Comparison of ENCODE assay signal across 12 mouse cellular contexts in the genomic region with DNA sequence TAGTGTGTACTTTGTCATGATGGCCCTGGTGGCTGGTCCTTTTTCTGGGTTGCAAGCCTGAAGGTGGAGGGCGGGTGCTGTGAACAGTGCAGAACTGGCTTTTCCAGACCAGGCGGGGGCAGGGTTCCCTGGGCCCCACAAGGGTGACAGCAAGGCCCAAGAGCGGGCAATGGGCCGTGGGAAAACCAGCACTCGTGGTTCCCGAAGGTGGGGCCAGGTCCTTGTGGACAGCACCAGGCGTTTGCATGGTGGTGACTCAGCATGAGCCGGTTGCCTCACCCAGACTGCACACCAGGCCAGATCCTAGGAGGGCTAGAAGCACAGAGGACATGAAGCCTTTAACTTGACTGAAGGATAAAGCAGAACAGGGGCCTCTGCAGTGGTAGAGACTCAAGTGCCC. TPM values are rescaled to one million over a fixed set of nuclear protein-coding genes. Genes with fewer than 3 reads are reported as not detected.
DNase-seq lines count a peak whose midpoint lies in the region; ATAC-seq and TF ChIP-seq lines count a peak whose summit lies in the region.
"Had no signal": no experiment of that assay in that cellular context is flagged by ENCODE, and none has a peak within 500 bp of the region (broad histone marks: within the 10 kb centered on the region; RNA-seq: fewer than 3 reads in every experiment).

No protein-coding gene starts in this region.

- no peak overlapping the region for H3K4me2 ChIP-seq in heart, embryonic 12.5 days
- no peak overlapping the region for H3K4me2 ChIP-seq in heart, embryonic 11.5 days
- H3K4me2 ChIP-seq in embryonic facial prominence, embryonic 15.5 days (replicated peaks): no peak overlapping the region
- H3K4me2 ChIP-seq: hindbrain, embryonic 15.5 days; liver, embryonic 15.5 days had no signal

- no peaks in the 10 kb centered on the region for H3K9me3 ChIP-seq in heart, embryonic 12.5 days (replicated peaks)
- no peaks in the 10 kb centered on the region for H3K9me3 ChIP-seq in heart, embryonic 11.5 days (replicated peaks; ENCODE audit: control insufficient read depth, low read length)
- no peaks in the 10 kb centered on the region for H3K9me3 ChIP-seq in embryonic facial prominence, embryonic 15.5 days (replicated peaks)
- H3K9me3 ChIP-seq: hindbrain, embryonic 15.5 days; liver, embryonic 15.5 days had no signal

- no peak overlapping the region for H3K27ac ChIP-seq in heart, embryonic 12.5 days (ENCODE audit: poor library complexity, severe bottlenecking)
- no peak overlapping the region for H3K27ac ChIP-seq in heart, embryonic 11.5 days (ENCODE audit: low read depth, low read length)
- peak overlapping the region; percentile 8 for H3K27ac ChIP-seq in embryonic facial prominence, embryonic 15.5 days (replicated peaks)
- H3K27ac ChIP-seq: hindbrain, embryonic 15.5 days; liver, embryonic 15.5 days had no signal

- no peak overlapping the region for H3ac ChIP-seq in C2C12 (ENCODE audit: control insufficient read depth, insufficient read length, low read depth)

- WGBS in heart, embryonic 12.5 days: 59% methylated on average over 8 of the region's 8 CpGs
- WGBS in heart, embryonic 11.5 days (ENCODE audit: insufficient replicate concordance): 60% methylated on average over 8 of the region's 8 CpGs
- WGBS in embryonic facial prominence, embryonic 15.5 days: 54% methylated on average over 8 of the region's 8 CpGs

- DNase-seq in lung, postnatal 10 days: peak; percentile 25
- no peak for DNase-seq in thymus, postnatal 4 days
- DNase-seq in cerebellum, adult 8-10 months: no peak
- DNase-seq in cerebellum, adult 9-11 months: no peak
- DNase-seq: cerebellum, postnatal 14 days had no signal

- 0 out of 2 replicates have a peak overlapping the region, but pooled peaks have one; percentile 20 for H3K9ac ChIP-seq in heart, embryonic 12.5 days
- H3K9ac ChIP-seq in heart, embryonic 11.5 days (ENCODE audit: low read depth, low read length): no peak overlapping the region
- no peak overlapping the region for H3K9ac ChIP-seq in embryonic facial prominence, embryonic 15.5 days
- H3K9ac ChIP-seq: hindbrain, embryonic 15.5 days; liver, embryonic 15.5 days had no signal

- no peaks in the 10 kb centered on the region for H3K79me2 ChIP-seq in C2C12 (ENCODE audit: control insufficient read depth, insufficient read depth)

- H3K4me1 ChIP-seq in heart, embryonic 12.5 days (replicated peaks): peaks cover 41% of the 10 kb centered on the region
- H3K4me1 ChIP-seq in heart, embryonic 11.5 days (ENCODE audit: control insufficient read depth, insufficient read depth, low read length): peaks cover 16% of the 10 kb centered on the region
- peaks cover 57% of the 10 kb centered on the region for H3K4me1 ChIP-seq in embryonic facial prominence, embryonic 15.5 days

- no peaks in the 10 kb centered on the region for H3K79me3 ChIP-seq in C2C12 (ENCODE audit: low read depth)

- ATAC-seq in heart, embryonic 12.5 days (ENCODE audit: insufficient number of reproducible peaks, low FRiP score): no peak
- ATAC-seq in heart, embryonic 11.5 days (replicated peaks; ENCODE audit: insufficient number of reproducible peaks, low FRiP score, low TSS enrichment): no peak
- ATAC-seq in embryonic facial prominence, embryonic 15.5 days (ENCODE audit: insufficient number of reproducible peaks, low FRiP score, low TSS enrichment, low read depth): no peak

- no peaks in the 10 kb centered on the region for H3K36me3 ChIP-seq in heart, embryonic 12.5 days
- no peaks in the 10 kb centered on the region for H3K36me3 ChIP-seq in heart, embryonic 11.5 days (ENCODE audit: control insufficient read depth, insufficient read depth, low read length)
- H3K36me3 ChIP-seq in C2C12 (ENCODE audit: control insufficient read depth, insufficient read depth): no peaks in the 10 kb centered on the region
- no peaks in the 10 kb centered on the region for H3K36me3 ChIP-seq in embryonic facial prominence, embryonic 15.5 days
- H3K36me3 ChIP-seq: hindbrain, embryonic 15.5 days; liver, embryonic 15.5 days had no signal

- no peak for TF ChIP-seq CTCF in C2C12 (IDR thresholded peaks at IDR 0.05; ENCODE audit: control insufficient read depth, insufficient read depth, insufficient read length)

- H3K27me3 ChIP-seq in heart, embryonic 12.5 days (replicated peaks): peaks cover 29% of the 10 kb centered on the region
- H3K27me3 ChIP-seq in heart, embryonic 11.5 days (ENCODE audit: control insufficient read depth, insufficient read depth, low read length): peaks cover 13% of the 10 kb centered on the region; the same call in 1 of the 2 replicates
- H3K27me3 ChIP-seq in C2C12 (ENCODE audit: control insufficient read depth, insufficient read depth, insufficient read length): no peaks in the 10 kb centered on the region
- peaks cover 16% of the 10 kb centered on the region for H3K27me3 ChIP-seq in embryonic facial prominence, embryonic 15.5 days
- H3K27me3 ChIP-seq: hindbrain, embryonic 15.5 days had no signal

- no peak overlapping the region for H3K4me3 ChIP-seq in heart, embryonic 12.5 days
- no peak overlapping the region for H3K4me3 ChIP-seq in heart, embryonic 11.5 days (ENCODE audit: low read depth, low read length)
- no peak overlapping the region for H3K4me3 ChIP-seq in C2C12 (ENCODE audit: insufficient read depth, poor library complexity, severe bottlenecking)
- no peak overlapping the region for H3K4me3 ChIP-seq in embryonic facial prominence, embryonic 15.5 days (replicated peaks)
- H3K4me3 ChIP-seq: erythroblast, embryonic 14.5 days; hindbrain, embryonic 15.5 days; liver, embryonic 15.5 days had no signal

TF ChIP-seq in C2C12, 6 proteins besides CTCF, POLR2A, EP300 and RAD21:
- TF ChIP-seq MAX (IDR thresholded peaks at IDR 0.05) (peak; percentile 75), FOSL1 (IDR thresholded peaks at IDR 0.05; ENCODE audit: insufficient read depth, low read length, poor library complexity, severe bottlenecking) (peak; percentile 22), CEBPB (IDR thresholded peaks at IDR 0.05; ENCODE audit: low read depth) (peak; percentile 79), MYOD1 (IDR thresholded peaks at IDR 0.05; ENCODE audit: control insufficient read depth, insufficient read length, low read depth) (no peak), USF1 (IDR thresholded peaks at IDR 0.05; ENCODE audit: low read depth) (no peak), MYOG (IDR thresholded peaks at IDR 0.05; ENCODE audit: control insufficient read depth, extremely low read depth, insufficient read length) (no peak)

RNA-seq across cellular contexts. Expression of a gene that starts 7.9 kb away (rescaled TPM):
- polyA plus RNA-seq in heart, embryonic 12.5 days (2016; fragmentation: Nextera tagmentation; extraction: Ambion mirVana): 10.8 and 12.8 TPM in 2 replicates
- polyA plus RNA-seq in heart, embryonic 11.5 days (2014; fragmentation: Nextera tagmentation; extraction: Ambion mirVana): 4.5 and 4.8 TPM in 2 replicates
- polyA plus RNA-seq in C2C12 (2012; fragmentation: generic; extraction: Trizol): 0.56 TPM
- 26.8 and 26.9 TPM in 2 replicates for polyA plus RNA-seq in embryonic facial prominence, embryonic 15.5 days (2015; fragmentation: Nextera tagmentation; extraction: Ambion mirVana)

RNA-seq across cellular contexts. Expression of a gene that starts 24.1 kb away (rescaled TPM):
- 6.6 and 7.0 TPM in 2 replicates for polyA plus RNA-seq in heart, embryonic 12.5 days (2016; fragmentation: Nextera tagmentation; extraction: Ambion mirVana)
- polyA plus RNA-seq in heart, embryonic 11.5 days (2014; fragmentation: Nextera tagmentation; extraction: Ambion mirVana): 5.9 and 8.3 TPM in 2 replicates
- 15.5 TPM for polyA plus RNA-seq in C2C12 (2012; fragmentation: generic; extraction: Trizol)
- polyA plus RNA-seq in embryonic facial prominence, embryonic 15.5 days (2015; fragmentation: Nextera tagmentation; extraction: Ambion mirVana): 9.3 and 10.5 TPM in 2 replicates

RNA-seq across cellular contexts. Expression of a gene that starts 38.7 kb away (rescaled TPM):
- polyA plus RNA-seq in heart, embryonic 12.5 days (2016; fragmentation: Nextera tagmentation; extraction: Ambion mirVana): 73.3 and 74.4 TPM in 2 replicates
- polyA plus RNA-seq in heart, embryonic 11.5 days (2014; fragmentation: Nextera tagmentation; extraction: Ambion mirVana): 62.9 and 69.0 TPM in 2 replicates
- polyA plus RNA-seq in C2C12 (2012; fragmentation: generic; extraction: Trizol): 47.4 TPM
- polyA plus RNA-seq in embryonic facial prominence, embryonic 15.5 days (2015; fragmentation: Nextera tagmentation; extraction: Ambion mirVana): 114 and 115 TPM in 2 replicates

RNA-seq across cellular contexts. Expression of a gene that starts 41.8 kb away (rescaled TPM):
- polyA plus RNA-seq in heart, embryonic 12.5 days (2016; fragmentation: Nextera tagmentation; extraction: Ambion mirVana): not detected in 2 replicates
- not detected in 2 replicates for polyA plus RNA-seq in heart, embryonic 11.5 days (2014; fragmentation: Nextera tagmentation; extraction: Ambion mirVana)
- not detected for polyA plus RNA-seq in C2C12 (2012; fragmentation: generic; extraction: Trizol)
- not detected in 2 replicates for polyA plus RNA-seq in embryonic facial prominence, embryonic 15.5 days (2015; fragmentation: Nextera tagmentation; extraction: Ambion mirVana)
- polyA plus RNA-seq: erythroblast, embryonic 14.5 days; hindbrain, embryonic 15.5 days; liver, embryonic 15.5 days had no signal

RNA-seq across cellular contexts. Expression of a gene that starts 45.9 kb away (rescaled TPM):
- not detected in 2 replicates for polyA plus RNA-seq in heart, embryonic 12.5 days (2016; fragmentation: Nextera tagmentation; extraction: Ambion mirVana)
- 0.44 TPM in 1 of 2 replicates, not detected in the other for polyA plus RNA-seq in heart, embryonic 11.5 days (2014; fragmentation: Nextera tagmentation; extraction: Ambion mirVana)
- polyA plus RNA-seq in C2C12 (2012; fragmentation: generic; extraction: Trizol): not detected
- polyA plus RNA-seq in embryonic facial prominence, embryonic 15.5 days (2015; fragmentation: Nextera tagmentation; extraction: Ambion mirVana): 0.77 TPM in 1 of 2 replicates, not detected in the other
- polyA plus RNA-seq: erythroblast, embryonic 14.5 days had no signal
